Mouse (Mus musculus): Measurements from ENCODE around the gene Ubr1. TPM values are rescaled to one million over a fixed set of nuclear protein-coding genes. Genes with fewer than 3 reads are reported as not detected.

The Ubr1 gene
- total RNA-seq, 2 experiments from 2014 or later: 28.5 to 29.9 TPM

GRCm38 (mm10) chr2:120970045-120970539, 423 bp downstream of the Ubr1 start:
- peak; percentile 22 for DNase-seq
- Histone ChIP-seq H3K4me3 (peak overlapping the region; percentile 99), H3K27ac (peak overlapping the region; percentile 94)
- no peak for TF ChIP-seq CTCF (IDR thresholded peaks at IDR 0.05)
- intact Hi-C loops (cut with DNase I): no loop called here

DNA sequence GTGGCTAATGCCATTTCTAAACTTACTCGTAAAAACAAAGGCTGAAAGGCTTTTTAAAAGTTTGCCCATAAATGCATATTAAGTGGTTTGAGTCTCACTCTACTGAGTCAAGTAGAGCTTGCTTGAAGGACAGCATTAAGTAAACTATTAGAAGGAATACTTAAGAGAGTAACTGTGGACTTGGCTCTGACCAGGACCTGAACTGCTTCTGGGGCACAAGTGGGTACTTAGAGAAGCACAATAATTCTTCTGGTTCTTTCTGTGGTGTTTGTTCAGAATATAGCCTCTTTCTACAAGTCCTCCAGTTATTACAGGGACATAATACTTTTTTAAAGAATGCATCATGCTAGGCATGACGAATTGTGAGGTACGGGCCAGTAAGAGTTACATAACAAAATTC, 5.0 kb downstream of the Ubr1 start:
- TF ChIP-seq CTCF (IDR thresholded peaks at IDR 0.05): no peak
- intact Hi-C loops (cut with DNase I): no loop called here
- no peak for DNase-seq
- H3K4me3 ChIP-seq: no peak overlapping the region
- no peak overlapping the region for H3K27ac ChIP-seq

DNA sequence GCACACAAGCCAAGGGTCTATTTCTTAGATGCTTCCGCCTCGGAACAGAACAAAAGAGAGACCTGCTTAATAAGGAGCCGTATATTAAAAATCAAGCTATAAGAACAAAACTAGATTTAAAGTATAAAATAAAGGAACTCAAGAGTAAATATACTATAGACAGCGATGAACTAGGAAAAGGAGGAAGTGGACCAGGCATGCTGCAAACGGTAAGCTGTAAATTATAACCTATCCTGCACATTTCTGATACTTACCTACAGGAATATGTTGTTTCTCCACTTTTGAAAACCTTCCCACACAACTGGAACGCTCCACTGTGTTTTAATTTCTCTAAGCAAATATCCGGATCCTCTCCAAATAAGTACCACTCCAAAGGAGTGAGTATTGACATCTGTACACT, 7.4 kb downstream of the Ubr1 start:
- no peak for TF ChIP-seq CTCF (IDR thresholded peaks at IDR 0.05)
- H3K27ac ChIP-seq: no peak overlapping the region
- intact Hi-C loops (cut with DNase I): no loop called here

DNA sequence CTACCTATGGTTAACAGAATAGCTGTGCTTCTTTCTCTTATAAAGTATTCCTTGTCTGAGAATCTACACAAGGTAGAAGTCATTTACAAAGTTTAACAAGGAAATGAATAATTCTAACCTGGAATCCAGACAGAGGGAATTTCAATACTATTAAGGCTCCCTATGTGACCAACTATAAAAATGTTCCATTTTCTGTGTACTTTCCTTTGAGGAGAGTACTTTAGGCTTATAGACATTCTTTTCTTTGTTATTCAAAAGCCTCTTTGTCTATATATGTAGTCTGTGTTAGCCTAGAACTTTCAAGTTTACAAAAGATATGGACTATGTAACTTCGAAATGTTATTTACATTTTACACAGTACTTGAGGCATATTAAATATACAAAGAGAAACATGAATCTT, 10.3 kb downstream of the Ubr1 start:
- intact Hi-C loops (cut with DNase I): no loop called here

More for the DNA sequence above, 7.4 kb downstream of the Ubr1 start:
- no peak overlapping the region for H3K4me3 ChIP-seq
- no peak for DNase-seq

DNA sequence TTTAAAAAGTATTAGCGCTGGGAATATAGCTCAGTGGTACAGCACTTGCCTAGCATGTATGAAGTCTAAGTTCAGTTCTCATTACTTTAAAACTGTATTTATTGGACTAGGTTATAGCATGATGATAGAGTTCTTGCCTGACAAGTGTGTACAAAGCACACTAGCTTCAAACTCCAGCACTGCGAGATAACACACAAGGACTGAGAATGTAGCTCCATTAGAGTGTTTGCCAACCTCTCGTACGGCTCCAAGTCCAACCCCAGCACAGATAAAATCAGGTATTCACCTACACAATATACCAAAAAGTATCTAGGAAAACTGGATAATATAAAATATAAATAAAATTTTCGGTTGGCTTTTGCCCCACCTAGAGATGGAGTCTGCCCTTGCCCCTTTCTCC, 10.7 kb downstream of the Ubr1 start:
- H3K4me3 ChIP-seq: no peak overlapping the region
- DNase-seq: no peak
- intact Hi-C loops (cut with DNase I): no loop called here
- TF ChIP-seq CTCF (IDR thresholded peaks at IDR 0.05): no peak
- H3K27ac ChIP-seq: no peak overlapping the region

More for the DNA sequence above, 10.3 kb downstream of the Ubr1 start:
- Histone ChIP-seq H3K27ac (no peak overlapping the region), H3K4me3 (no peak overlapping the region)
- no peak for TF ChIP-seq CTCF (IDR thresholded peaks at IDR 0.05)
- DNase-seq: no peak

DNA sequence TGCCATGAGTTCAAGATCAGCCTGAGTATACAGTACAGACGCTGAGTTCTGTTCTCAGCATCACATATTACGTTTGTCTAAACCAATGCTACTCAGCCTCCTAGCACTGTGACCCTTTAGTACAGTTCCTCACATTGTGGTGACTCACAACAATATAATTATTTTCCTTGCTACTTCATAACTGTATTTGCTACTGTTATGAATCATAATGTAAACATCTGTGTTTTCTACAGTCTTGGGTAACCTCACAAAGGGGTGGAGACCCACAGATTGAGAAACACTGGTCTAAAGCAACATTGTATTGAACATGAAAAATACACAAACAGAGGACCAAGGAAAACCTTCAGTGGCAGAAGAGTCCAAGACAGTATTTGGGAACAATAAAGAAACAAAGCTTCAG, 11.2 kb downstream of the Ubr1 start:
- H3K4me3 ChIP-seq: no peak overlapping the region

GRCm38 (mm10) chr2:120952176-120952938, 18.2 kb downstream of the Ubr1 start:
- Histone ChIP-seq H3K4me3 (no peak overlapping the region), H3K27ac (no peak overlapping the region)
- DNase-seq: no peak
- no peak for TF ChIP-seq CTCF (IDR thresholded peaks at IDR 0.05)
- intact Hi-C loops (cut with DNase I): no loop called here

More for the DNA sequence above, 11.2 kb downstream of the Ubr1 start:
- no peak for DNase-seq
- intact Hi-C loops (cut with DNase I): no loop called here
- TF ChIP-seq CTCF (IDR thresholded peaks at IDR 0.05): no peak
- no peak overlapping the region for H3K27ac ChIP-seq

GRCm38 (mm10) chr2:120951208-120951607, 19.3 kb downstream of the Ubr1 start:
- no peak for DNase-seq
- intact Hi-C loops (cut with DNase I): no loop called here
- no peak for TF ChIP-seq CTCF (IDR thresholded peaks at IDR 0.05)
- no peak overlapping the region for H3K4me3 ChIP-seq
- H3K27ac ChIP-seq: no peak overlapping the region

GRCm38 (mm10) chr2:120933038-120933437, 37.5 kb downstream of the Ubr1 start:
- no peak for DNase-seq
- H3K4me3 ChIP-seq: no peak overlapping the region
- intact Hi-C loops (cut with DNase I): loop anchor here (5.0 kb wide), 1 partner anchor 36 kb away; no protein-coding TSS in a partner anchor
- no peak overlapping the region for H3K27ac ChIP-seq
- TF ChIP-seq CTCF (IDR thresholded peaks at IDR 0.05): no peak

GRCm38 (mm10) chr2:120909556-120909955, 61.0 kb downstream of the Ubr1 start:
- no peak for DNase-seq
- Histone ChIP-seq H3K27ac (peak overlapping the region; percentile 64), H3K4me3 (no peak overlapping the region)
- intact Hi-C loops (cut with DNase I): no loop called here
- TF ChIP-seq CTCF (IDR thresholded peaks at IDR 0.05): no peak

DNA sequence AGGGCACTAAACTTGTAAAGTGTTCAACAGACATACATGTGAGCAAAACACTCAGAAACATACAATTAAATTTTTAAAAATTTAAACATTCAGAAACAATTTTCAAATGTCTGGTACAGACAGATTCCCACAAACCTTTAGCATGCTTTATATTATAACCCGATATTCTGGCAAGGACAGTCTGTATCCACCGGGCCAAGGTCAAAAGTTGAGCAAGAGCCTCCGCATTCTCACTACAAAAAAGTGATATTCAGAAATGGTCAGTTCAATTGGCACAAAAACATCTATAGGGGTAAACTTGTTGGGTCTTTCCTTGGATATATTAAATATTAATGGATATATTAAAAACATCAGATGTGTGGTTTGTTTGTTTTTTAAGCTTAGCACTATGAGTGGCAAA, 74.2 kb downstream of the Ubr1 start:
- intact Hi-C loops (cut with DNase I): loop anchor here (5.0 kb wide), 1 partner anchor 36 kb away; no protein-coding TSS in a partner anchor
- no peak overlapping the region for H3K27ac ChIP-seq
- TF ChIP-seq CTCF (IDR thresholded peaks at IDR 0.05): no peak
- no peak overlapping the region for H3K4me3 ChIP-seq
- no peak for DNase-seq

DNA sequence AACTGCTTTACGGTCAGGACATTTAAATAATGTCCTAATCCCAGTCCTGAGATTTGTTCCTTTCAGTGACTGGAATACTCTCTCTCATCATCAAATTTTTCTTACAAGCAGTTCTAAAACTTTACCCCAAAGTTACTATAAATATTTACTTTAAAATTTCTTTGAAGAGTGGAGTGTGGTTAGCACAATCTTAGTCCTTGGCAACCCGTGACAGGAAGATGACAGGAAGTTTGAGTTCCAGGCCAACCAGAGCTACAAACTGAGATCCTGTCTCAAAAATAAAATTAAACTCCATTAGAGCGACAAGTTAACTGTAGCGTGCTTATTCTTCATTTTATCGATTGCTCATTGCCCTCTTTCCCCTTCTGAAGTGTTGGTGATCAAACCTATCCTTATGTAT, 82.9 kb downstream of the Ubr1 start:
- intact Hi-C loops (cut with DNase I): no loop called here
- Histone ChIP-seq H3K27ac (no peak overlapping the region), H3K4me3 (no peak overlapping the region)
- TF ChIP-seq CTCF (IDR thresholded peaks at IDR 0.05): no peak
- no peak for DNase-seq

DNA sequence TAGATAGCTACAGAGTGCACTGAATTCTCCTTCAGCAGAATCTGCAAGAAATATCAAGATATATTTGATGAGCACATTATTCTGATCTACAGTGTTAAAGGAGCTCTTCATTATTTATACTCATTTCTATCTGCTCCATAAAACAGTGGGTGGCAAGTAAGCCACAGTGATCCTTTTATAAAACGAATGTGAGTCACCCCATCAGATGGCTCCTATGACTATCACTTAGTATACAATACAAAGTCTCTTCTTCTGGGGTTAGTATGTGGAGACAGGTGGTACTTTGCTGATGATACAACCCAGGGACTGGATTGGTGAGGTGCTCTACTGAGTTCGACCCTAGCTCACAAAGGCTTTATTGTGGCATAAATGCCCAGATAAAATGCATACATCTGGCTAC, 97.3 kb downstream of the Ubr1 start:
- no peak for DNase-seq
- H3K27ac ChIP-seq: no peak overlapping the region
- H3K4me3 ChIP-seq: no peak overlapping the region
- TF ChIP-seq CTCF (IDR thresholded peaks at IDR 0.05): no peak
- intact Hi-C loops (cut with DNase I): no loop called here
